Mouse (Mus musculus) bone marrow macrophage, adult 2 months (primary cell): ENCODE data around the gene Vwa2. TPM values are rescaled to one million over a fixed set of nuclear protein-coding genes. Genes with fewer than 3 reads are reported as not detected.

Source experiments
- H3K27ac ChIP-seq: 2 replicates; pipeline ENCODE4 v1.5.1; 2012; ENCODE audit warnings: low read depth, low read length; ENCODE audit not compliant: insufficient read depth
- H3K4me1 ChIP-seq: 2 replicates; pipeline ENCODE4 v1.6.1; 2012; ENCODE audit warnings: low read length; ENCODE audit not compliant: control insufficient read depth, insufficient read depth
- H3K4me3 ChIP-seq: 2 replicates; pipeline ENCODE4 v1.5.1; 2012; ENCODE audit warnings: mild to moderate bottlenecking, low read length, moderate library complexity; ENCODE audit not compliant: insufficient read depth
- CTCF ChIP-seq: IDR thresholded peaks from 2 replicates; pipeline ENCODE4 v1.5.1; 2012; ENCODE audit warnings: low read depth, mild to moderate bottlenecking, low read length, moderate library complexity
- POLR2A ChIP-seq: IDR thresholded peaks from 2 replicates; pipeline ENCODE4 v1.6.1; 2012; ENCODE audit warnings: mild to moderate bottlenecking, low read depth, low read length, borderline replicate concordance
- polyA plus RNA-seq: library from polyadenylated mRNA; stranded (reverse); fragments of >200 nt; gene quantifications from 2 replicates; pipeline ENCODE4 v1.2.4, GENCODE M21; 2012; ENCODE audit not compliant: missing spikeins, insufficient read depth, insufficient read length

Vwa2 gene
- polyA plus RNA-seq, 1 experiment, result not detected

- TF ChIP-seq POLR2A (no peak), CTCF (peak; percentile 58)
- Histone ChIP-seq H3K27ac (no peak overlapping the region), H3K4me1 (no peaks in the 10 kb centered on the region), H3K4me3 (no peak overlapping the region)
Measured at GRCm38 (mm10) chr19:56908472-56909270, 34.6 kb downstream of the Vwa2 start.

DNA sequence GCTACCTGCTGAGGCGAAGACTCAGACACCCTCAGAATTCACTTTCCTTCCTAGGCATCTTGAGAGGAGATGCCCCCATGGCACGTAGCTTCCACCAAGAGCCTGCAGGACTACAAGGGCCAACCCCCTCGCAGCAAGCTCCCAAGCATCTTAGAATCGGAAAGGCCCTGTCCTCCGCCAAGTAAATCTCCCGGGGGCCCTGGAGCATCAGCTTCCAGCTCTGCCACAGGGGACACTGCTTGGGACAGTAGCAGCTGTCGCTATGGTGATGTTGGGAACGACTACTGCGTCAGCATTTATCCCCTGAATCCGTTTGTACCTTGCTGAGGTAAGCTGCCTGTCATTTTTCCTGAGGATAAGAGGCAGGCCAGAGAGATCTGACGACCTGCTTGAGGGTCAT lies 36.5 kb downstream of the Vwa2 start:
- no peak for TF ChIP-seq CTCF
- no peak for TF ChIP-seq POLR2A
- no peak overlapping the region for H3K27ac ChIP-seq
- no peaks in the 10 kb centered on the region for H3K4me1 ChIP-seq
- H3K4me3 ChIP-seq, result no peak overlapping the region

- H3K4me3 ChIP-seq, result no peak overlapping the region
- no peaks in the 10 kb centered on the region for H3K4me1 ChIP-seq
- TF ChIP-seq POLR2A (no peak), CTCF (no peak)
- H3K27ac ChIP-seq, result no peak overlapping the region
Measured at GRCm38 (mm10) chr19:56913761-56914160, 39.7 kb downstream of the Vwa2 start.

- Histone ChIP-seq H3K4me3 (no peak overlapping the region), H3K4me1 (no peaks in the 10 kb centered on the region), H3K27ac (no peak overlapping the region)
- TF ChIP-seq CTCF (no peak), POLR2A (no peak)
Measured at GRCm38 (mm10) chr19:56914658-56915057, 40.6 kb downstream of the Vwa2 start.

- Histone ChIP-seq H3K4me1 (no peaks in the 10 kb centered on the region), H3K4me3 (no peak overlapping the region), H3K27ac (no peak overlapping the region)
- TF ChIP-seq POLR2A, result no peak
- no peak for TF ChIP-seq CTCF
Measured at GRCm38 (mm10) chr19:56915084-56915483, 41.0 kb downstream of the Vwa2 start.

GRCm38 (mm10) chr19:56919628-56920027 lies 45.6 kb downstream of the Vwa2 start:
- H3K27ac ChIP-seq, result no peak overlapping the region
- TF ChIP-seq POLR2A (no peak), CTCF (peak; percentile 74)
- no peak overlapping the region for H3K4me3 ChIP-seq
- no peaks in the 10 kb centered on the region for H3K4me1 ChIP-seq

GRCm38 (mm10) chr19:56920232-56920631 lies 46.2 kb downstream of the Vwa2 start:
- Histone ChIP-seq H3K4me1 (no peaks in the 10 kb centered on the region), H3K4me3 (no peak overlapping the region), H3K27ac (no peak overlapping the region)
- TF ChIP-seq POLR2A, result no peak
- no peak for TF ChIP-seq CTCF

DNA sequence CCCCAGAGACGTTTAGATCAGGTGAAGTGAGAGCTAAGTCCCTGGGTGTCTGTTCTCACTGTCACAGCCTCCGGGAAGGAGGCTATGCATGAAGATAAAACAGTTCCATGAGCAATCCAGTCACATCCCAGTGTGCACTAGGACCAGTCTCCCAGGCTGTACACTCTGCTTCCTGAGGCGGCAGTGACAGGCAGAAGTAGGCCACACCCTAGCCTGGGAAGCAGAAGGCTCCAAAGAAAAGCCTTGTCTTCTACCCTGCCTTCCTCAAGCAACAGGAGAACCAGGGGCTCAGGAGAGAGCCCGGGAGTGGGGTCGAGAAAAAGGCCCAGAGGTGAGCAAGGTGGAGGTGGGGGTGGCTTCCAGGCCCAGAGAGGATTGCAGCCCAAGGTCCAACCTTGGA lies 47.7 kb downstream of the Vwa2 start:
- Histone ChIP-seq H3K27ac (no peak overlapping the region), H3K4me3 (no peak overlapping the region), H3K4me1 (no peaks in the 10 kb centered on the region)
- TF ChIP-seq POLR2A (no peak), CTCF (no peak)

DNA sequence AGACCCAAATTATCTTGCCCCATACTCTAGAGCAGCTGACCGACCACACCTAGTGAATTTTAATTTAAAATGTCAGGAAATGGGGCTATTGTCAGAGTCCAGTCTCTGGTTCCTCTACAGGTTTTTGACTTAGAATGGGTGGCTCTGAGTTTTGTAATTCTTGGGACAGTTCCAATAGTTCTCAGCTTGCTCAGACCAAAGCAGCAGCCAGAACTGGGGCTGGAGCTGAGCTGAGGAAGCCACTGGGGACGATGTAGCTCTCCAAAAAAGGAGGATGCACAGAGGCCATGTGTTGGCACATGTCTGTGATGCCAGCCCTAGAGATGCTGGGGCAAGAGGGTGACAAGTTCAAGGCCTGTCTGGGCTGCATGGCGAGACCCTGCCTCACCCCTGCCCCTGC lies 55.3 kb downstream of the Vwa2 start:
- H3K4me1 ChIP-seq, result no peaks in the 10 kb centered on the region
- H3K27ac ChIP-seq, result no peak overlapping the region
- TF ChIP-seq CTCF, result no peak
- TF ChIP-seq POLR2A, result no peak
- no peak overlapping the region for H3K4me3 ChIP-seq

DNA sequence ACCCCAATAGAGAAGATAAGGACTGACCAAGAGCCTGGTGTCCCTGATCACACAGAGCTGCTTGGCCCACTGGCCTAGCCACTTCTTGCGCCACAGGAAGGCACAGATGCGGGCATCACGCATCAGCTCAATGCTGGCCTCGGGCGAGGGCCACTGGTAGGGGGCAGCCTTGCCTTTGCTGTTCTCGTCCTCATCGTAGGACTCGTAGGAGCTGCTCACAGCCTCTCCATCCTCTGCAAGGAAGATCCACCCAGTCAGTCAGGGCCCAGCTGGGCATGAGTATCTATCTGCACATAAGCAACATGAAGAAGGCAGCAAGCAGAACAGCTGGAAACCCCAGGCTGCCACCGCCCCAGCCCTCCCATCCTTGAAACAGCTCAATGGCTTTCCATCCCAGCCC lies 56.0 kb downstream of the Vwa2 start:
- H3K27ac ChIP-seq, result no peak overlapping the region
- H3K4me3 ChIP-seq, result no peak overlapping the region
- TF ChIP-seq CTCF (no peak), POLR2A (no peak)
- no peaks in the 10 kb centered on the region for H3K4me1 ChIP-seq

- H3K4me3 ChIP-seq, result no peak overlapping the region
- no peak for TF ChIP-seq CTCF
- no peak for TF ChIP-seq POLR2A
- H3K27ac ChIP-seq, result no peak overlapping the region
- no peaks in the 10 kb centered on the region for H3K4me1 ChIP-seq
Measured at GRCm38 (mm10) chr19:56933800-56934199, 59.8 kb downstream of the Vwa2 start.
